Mouse (Mus musculus) hindbrain, postnatal 0 days (tissue): ENCODE measurements around the gene Mrfap1. TPM values are rescaled to one million over a fixed set of nuclear protein-coding genes. Genes with fewer than 3 reads are reported as not detected.
"Not testable (repeated sequence)": the region's sequence is repeated elsewhere in the genome, so short reads cannot be mapped to it uniquely, and the experiment has no call there.

Experiments
- ATAC-seq: fragments of 200-750 bp; cut with Nextera tagmentation; 2 replicates; pipeline ENCODE4 v1.8.0; 2017; ENCODE audit warnings: mild to moderate bottlenecking, moderate TSS enrichment, moderate library complexity
- DNase-seq: peaks from one replicate; pipeline ENCODE4 v3.0.0-alpha.2; 2015; ENCODE audit warnings: low spot score
- H3K27ac ChIP-seq: fragments of 300-500 bp; sonication (generic); 2 replicates; pipeline ENCODE4 v1.5.1; 2014; ENCODE audit warnings: mild to moderate bottlenecking
- H3K27me3 ChIP-seq: fragments of 300-500 bp; sonication (generic); 2 replicates; pipeline ENCODE4 v1.6.1; 2014; ENCODE audit warnings: low read length, mixed read lengths; ENCODE audit not compliant: insufficient read depth
- H3K36me3 ChIP-seq: fragments of 300-500 bp; sonication (generic); 2 replicates; pipeline ENCODE4 v1.6.1; 2014; ENCODE audit warnings: low read length, mixed read lengths; ENCODE audit not compliant: insufficient read depth
- H3K4me1 ChIP-seq: fragments of 300-500 bp; sonication (generic); 2 replicates; pipeline ENCODE4 v1.6.1; 2014; ENCODE audit warnings: antibody characterized with exemption, low read length, mixed read lengths; ENCODE audit not compliant: insufficient read depth
- H3K4me2 ChIP-seq: fragments of 300-500 bp; sonication (generic); 2 replicates; pipeline ENCODE4 v1.6.1; 2014; ENCODE audit warnings: low read depth, mild to moderate bottlenecking, low read length, moderate library complexity, mixed read lengths
- H3K4me3 ChIP-seq: fragments of 300-500 bp; sonication (generic); 2 replicates; pipeline ENCODE4 v1.5.1; 2014; ENCODE audit warnings: low read length
- H3K9ac ChIP-seq: fragments of 300-500 bp; sonication (generic); replicated peaks from 2 replicates; pipeline ENCODE4 v1.6.1; 2014; ENCODE audit warnings: mild to moderate bottlenecking, low read length, moderate library complexity, mixed read lengths
- H3K9me3 ChIP-seq: fragments of 300-500 bp; sonication (generic); 2 replicates; pipeline ENCODE4 v1.6.1; 2016; ENCODE audit warnings: low read length, mixed read lengths
- CTCF ChIP-seq: IDR thresholded peaks from 2 replicates; pipeline ENCODE4 v1.5.1; 2016; ENCODE audit warnings: antibody characterized with exemption, control low read depth, low read depth
- WGBS: fragments of 180-500 bp; shearing (Covaris S2); extraction: QIAGEN DNeasy Blood & Tissue Kit; methylation state at CpG from one replicate; pipeline ENCODE4 v1.1.7; 2014; 5-methylcytosine and 5-hydroxymethylcytosine counted together
- polyA plus RNA-seq: library from polyadenylated mRNA; unstranded; fragments of >200 nt; fragmentation: Nextera tagmentation; extraction: Ambion mirVana; gene quantifications from 2 replicates; pipeline ENCODE4 v1.2.1, GENCODE M21; 2015
- total RNA-seq: library from RNA; depleted of rRNA; stranded (reverse); fragments of >200 nt; gene quantifications from 2 replicates; pipeline ENCODE4 v1.2.3, GENCODE M21; 2014

Gene Mrfap1
- total and polyA plus RNA-seq, 2 experiments from 2014 or later, result 278 to 443 TPM

- WGBS, result 67% methylated on average over 3 of the region's 3 CpGs
- peak; percentile 34 for TF ChIP-seq CTCF
- ATAC-seq, result no peak
- DNase-seq, result no peak
- Histone ChIP-seq H3K4me2 (no peak overlapping the region), H3K27ac (no peak overlapping the region), H3K4me3 (no peak overlapping the region), H3K4me1 (no peaks in the 10 kb centered on the region), H3K9ac (no peak overlapping the region), H3K27me3 (no peaks in the 10 kb centered on the region), H3K36me3 (peaks cover 4% of the 10 kb centered on the region; the same call in 1 of the 2 replicates), H3K9me3 (no peaks in the 10 kb centered on the region)
These were observed 21.2 kb upstream of the Mrfap1 start for GRCm38 (mm10) chr5:36817738-36818137.

DNA sequence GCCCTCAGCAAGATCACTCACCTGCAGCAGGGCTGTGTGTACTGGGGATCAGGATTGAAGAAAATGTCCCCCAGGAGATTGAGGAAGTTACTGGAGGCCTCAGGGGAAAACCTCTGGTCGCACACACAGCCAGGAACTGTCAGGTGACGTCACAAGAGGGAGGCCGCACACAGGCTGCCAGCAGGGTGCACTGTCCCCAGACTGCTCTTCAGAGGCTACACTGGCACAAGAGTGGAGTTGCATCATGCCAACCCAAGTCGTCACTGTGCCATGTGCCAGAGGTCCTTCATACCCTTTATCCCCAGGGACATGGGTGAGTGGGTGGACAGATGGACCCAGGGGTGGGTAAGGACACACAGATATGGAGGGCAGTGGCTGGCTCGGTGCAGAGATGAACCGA is 18.0 kb upstream of the Mrfap1 start:
- Histone ChIP-seq H3K9ac (no peak overlapping the region), H3K4me3 (no peak overlapping the region), H3K4me1 (no peaks in the 10 kb centered on the region), H3K27me3 (no peaks in the 10 kb centered on the region), H3K9me3 (no peaks in the 10 kb centered on the region), H3K36me3 (no peaks in the 10 kb centered on the region), H3K27ac (no peak overlapping the region), H3K4me2 (no peak overlapping the region)
- ATAC-seq, result no peak
- no peak for TF ChIP-seq CTCF
- DNase-seq, result no peak
- WGBS, result 75% methylated on average over 6 of the region's 6 CpGs

- DNase-seq (peak; percentile 82), ATAC-seq (peak; percentile 75)
- Histone ChIP-seq H3K4me3 (no peak overlapping the region), H3K27me3 (no peaks in the 10 kb centered on the region), H3K9ac (no peak overlapping the region), H3K36me3 (no peaks in the 10 kb centered on the region), H3K4me2 (no peak overlapping the region), H3K4me1 (no peaks in the 10 kb centered on the region), H3K9me3 (no peaks in the 10 kb centered on the region), H3K27ac (no peak overlapping the region)
- TF ChIP-seq CTCF, result peak; percentile 96
- WGBS, result 31% methylated on average over 3 of the region's 3 CpGs
These were observed 14.8 kb upstream of the Mrfap1 start for GRCm38 (mm10) chr5:36811413-36811812.

DNA sequence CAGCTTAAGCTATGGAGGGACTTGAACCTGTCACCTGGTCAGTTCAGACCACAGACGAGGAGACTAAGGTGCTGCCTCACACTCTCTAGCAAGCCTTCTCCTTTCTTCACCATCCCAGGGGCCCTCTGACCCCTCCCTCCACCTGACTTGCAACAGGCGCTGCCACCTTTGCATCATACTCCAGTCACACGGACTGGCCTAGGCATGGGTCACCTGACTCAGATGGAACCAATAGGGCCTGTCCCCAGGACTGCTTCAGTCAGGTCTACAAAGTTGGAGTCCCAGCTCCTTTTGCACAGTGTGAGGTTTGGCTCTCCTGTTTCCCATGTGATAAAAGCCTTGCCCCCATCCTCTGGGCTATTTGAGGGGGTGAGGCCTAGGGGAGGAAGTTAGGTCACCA is 14.1 kb upstream of the Mrfap1 start:
- no peak overlapping the region for H3K9ac ChIP-seq
- H3K36me3 ChIP-seq, result no peaks in the 10 kb centered on the region
- 84% methylated on average over 3 of the region's 3 CpGs for WGBS
- no peak overlapping the region for H3K4me3 ChIP-seq
- no peak for TF ChIP-seq CTCF
- DNase-seq (no peak), ATAC-seq (no peak)
- H3K4me1 ChIP-seq, result no peaks in the 10 kb centered on the region
- H3K27ac ChIP-seq, result no peak overlapping the region
- no peaks in the 10 kb centered on the region for H3K9me3 ChIP-seq
- no peaks in the 10 kb centered on the region for H3K27me3 ChIP-seq
- no peak overlapping the region for H3K4me2 ChIP-seq

DNA sequence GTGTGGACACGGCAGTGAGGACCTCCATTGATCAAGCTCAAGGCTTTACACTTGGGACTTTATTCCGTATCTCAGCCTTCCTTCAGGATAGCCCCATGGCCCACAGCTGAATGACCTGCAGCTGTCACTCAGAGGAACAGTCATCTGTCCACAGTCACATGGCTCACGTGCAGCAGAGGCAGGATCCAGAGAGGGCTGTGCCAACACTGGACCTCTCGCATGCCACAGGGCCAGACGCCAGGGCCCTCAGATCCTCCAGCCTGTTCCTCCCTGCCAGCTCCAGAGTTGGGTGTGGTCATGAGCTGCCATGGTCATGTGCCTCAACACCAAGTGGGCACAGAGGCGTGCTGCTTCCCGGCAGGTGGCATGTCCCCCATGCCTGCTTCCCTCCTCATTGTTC is 12.6 kb upstream of the Mrfap1 start:
- TF ChIP-seq CTCF, result no peak
- H3K36me3 ChIP-seq, result no peaks in the 10 kb centered on the region
- DNase-seq, result no peak
- no peaks in the 10 kb centered on the region for H3K9me3 ChIP-seq
- WGBS, result 80% methylated on average over 7 of the region's 7 CpGs
- no peak overlapping the region for H3K4me2 ChIP-seq
- H3K9ac ChIP-seq, result no peak overlapping the region
- ATAC-seq, result no peak
- no peak overlapping the region for H3K4me3 ChIP-seq
- no peak overlapping the region for H3K27ac ChIP-seq
- H3K4me1 ChIP-seq, result no peaks in the 10 kb centered on the region
- no peaks in the 10 kb centered on the region for H3K27me3 ChIP-seq

- 31% methylated on average over 5 of the region's 5 CpGs for WGBS
- ATAC-seq, result no peak
- TF ChIP-seq CTCF, result no peak
These were observed 10.5 kb upstream of the Mrfap1 start for GRCm38 (mm10) chr5:36807106-36807505.

DNA sequence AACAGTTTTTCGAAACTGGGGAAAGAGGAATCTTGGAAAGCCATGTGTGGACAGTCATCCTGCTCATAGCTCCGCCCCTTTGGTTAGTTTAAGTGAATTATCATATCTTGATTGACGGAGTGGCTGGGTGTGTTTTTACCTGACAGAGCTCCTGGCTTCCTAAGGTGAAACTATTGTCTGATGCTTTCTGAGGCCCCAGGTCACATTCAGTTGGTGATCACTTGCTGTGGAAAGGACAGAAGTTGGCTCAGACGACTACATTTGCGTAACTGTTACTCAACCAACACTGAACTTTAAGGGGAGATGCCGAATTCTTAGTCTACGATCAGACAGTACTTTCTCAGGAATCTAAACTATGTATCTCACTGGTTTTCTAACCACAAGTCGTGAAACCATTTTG is 719 bp upstream of the Mrfap1 start:
- Histone ChIP-seq H3K27ac (no peak overlapping the region), H3K27me3 (no peaks in the 10 kb centered on the region), H3K9me3 (no peaks in the 10 kb centered on the region), H3K36me3 (peaks cover 5% of the 10 kb centered on the region; the same call in 1 of the 2 replicates), H3K4me2 (peak overlapping the region; percentile 59), H3K9ac (no peak overlapping the region), H3K4me3 (peak overlapping the region; percentile 68), H3K4me1 (0 out of 2 replicates have a peak, but pooled peaks cover 6% of the 10 kb centered on the region)
- 52% methylated on average over 8 of the region's 8 CpGs for WGBS
- ATAC-seq (no peak), DNase-seq (no peak)
- TF ChIP-seq CTCF, result no peak

More at GRCm38 (mm10) chr5:36807106-36807505, 10.5 kb upstream of the Mrfap1 start:
- H3K27ac ChIP-seq, result no peak overlapping the region
- H3K4me1 ChIP-seq, result no peaks in the 10 kb centered on the region
- no peaks in the 10 kb centered on the region for H3K36me3 ChIP-seq
- DNase-seq, result no peak
- H3K27me3 ChIP-seq, result no peaks in the 10 kb centered on the region
- no peaks in the 10 kb centered on the region for H3K9me3 ChIP-seq
- no peak overlapping the region for H3K9ac ChIP-seq
- no peak overlapping the region for H3K4me2 ChIP-seq
- H3K4me3 ChIP-seq, result no peak overlapping the region

DNA sequence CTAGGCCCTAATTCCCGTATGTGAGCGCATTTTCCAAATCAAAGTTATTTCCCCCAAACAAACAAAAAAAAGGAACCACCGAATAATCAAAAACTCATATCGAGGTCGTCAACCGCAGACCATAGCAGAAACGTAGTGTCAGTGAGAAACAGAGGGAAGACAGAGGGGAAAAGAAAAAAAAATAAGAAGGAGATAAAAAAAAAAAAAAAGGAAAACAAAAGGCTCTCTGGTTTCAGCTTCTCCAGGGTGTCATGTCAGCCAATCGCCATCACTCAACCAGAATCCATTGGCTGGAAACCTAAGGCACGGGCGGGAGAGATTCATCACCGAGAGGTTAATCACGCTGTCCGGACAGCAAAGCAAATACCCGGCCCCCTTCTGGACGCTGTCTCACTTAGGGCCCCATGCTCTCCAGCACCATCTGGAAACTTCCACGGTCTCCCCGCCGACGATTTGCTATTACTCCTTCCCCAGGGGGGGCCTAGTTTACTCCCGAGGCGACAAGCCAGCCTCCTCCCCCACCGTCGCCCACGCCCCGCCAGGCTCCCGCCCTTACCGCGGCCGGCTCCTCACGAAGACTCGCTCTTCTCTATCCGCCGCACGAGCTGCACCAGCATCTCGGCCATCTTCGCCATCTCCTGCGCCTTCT is 801 bp downstream of the Mrfap1 start:
- H3K36me3 ChIP-seq, H3K4me1 ChIP-seq, H3K9me3 ChIP-seq, H3K27me3 ChIP-seq: not testable (repeated sequence)
- Histone ChIP-seq H3K9ac (peak overlapping the region; percentile 64), H3K27ac (peak overlapping the region; percentile 94), H3K4me3 (peak overlapping the region; percentile 68), H3K4me2 (peak overlapping the region; percentile 59)
- peak; percentile 66 for ATAC-seq
- DNase-seq, result peak; percentile 72
- WGBS, result 3% methylated on average over 35 of the region's 37 CpGs
